Mouse (Mus musculus) cerebellum, adult 2 months (tissue): Measurements from ENCODE around the gene Slc44a1.

Experiments used
- CTCF ChIP-seq: fragments of 200-500 bp; IDR thresholded peaks from 2 replicates; pipeline ENCODE4 v1.5.1; 2011; ENCODE audit warnings: low read depth, mild to moderate bottlenecking, control low read depth, low read length, moderate library complexity, borderline replicate concordance; ENCODE audit not compliant: insufficient read depth
- POLR2A ChIP-seq: fragments of 200-500 bp; IDR thresholded peaks from 2 replicates; pipeline ENCODE4 v1.6.1; 2011; ENCODE audit warnings: low read length, control low read depth, borderline replicate concordance; ENCODE audit not compliant: insufficient read depth

- no peak for TF ChIP-seq CTCF
- TF ChIP-seq POLR2A, result no peak
Observed at GRCm38 (mm10) chr4:53544889-53545288, 104.7 kb downstream of the Slc44a1 start.
